Mouse (Mus musculus): ENCODE results near the gene Gtf3a.

GRCm38 (mm10) chr5:146983216-146983615 lies 34.8 kb downstream of the Gtf3a start:
- TF ChIP-seq CTCF (IDR thresholded peaks at IDR 0.05; ENCODE audit: control insufficient read depth, insufficient read depth, insufficient replicate concordance, low read depth, low read length) (peak; percentile 91), POLR2A (IDR thresholded peaks at IDR 0.05; ENCODE audit: control insufficient read depth, low read depth, low read length) (no peak)

Data from testis, adult 2 months (tissue).